Mouse (Mus musculus) kidney, embryonic 15.5 days (tissue): ENCODE results near the gene Ccdc51. TPM values are rescaled to one million over a fixed set of nuclear protein-coding genes. Genes with fewer than 3 reads are reported as not detected.

Experiments
- ATAC-seq: fragments of 200-750 bp; cut with Nextera tagmentation; replicated peaks from 2 replicates; pipeline ENCODE4 v1.8.0; 2017; ENCODE audit warnings: moderate TSS enrichment; ENCODE audit not compliant: low FRiP score
- H3K27ac ChIP-seq: fragments of 300-500 bp; sonication (generic); 2 replicates; pipeline ENCODE4 v1.5.1; 2015; ENCODE audit warnings: mild to moderate bottlenecking, inconsistent platforms
- H3K27me3 ChIP-seq: fragments of 300-500 bp; sonication (generic); 2 replicates; pipeline ENCODE4 v1.6.1; 2015; ENCODE audit warnings: inconsistent platforms
- H3K36me3 ChIP-seq: fragments of 300-500 bp; sonication (generic); 2 replicates; pipeline ENCODE4 v1.6.1; 2015; ENCODE audit warnings: inconsistent platforms
- H3K4me1 ChIP-seq: fragments of 300-500 bp; sonication (generic); 2 replicates; pipeline ENCODE4 v1.6.1; 2015; ENCODE audit warnings: inconsistent platforms
- H3K4me2 ChIP-seq: fragments of 300-500 bp; sonication (generic); 2 replicates; pipeline ENCODE4 v1.6.1; 2015; ENCODE audit warnings: moderate library complexity, mild to moderate bottlenecking, inconsistent platforms
- H3K4me3 ChIP-seq: fragments of 300-500 bp; sonication (generic); replicated peaks from 2 replicates; pipeline ENCODE4 v1.5.1; 2015; ENCODE audit warnings: mild to moderate bottlenecking, inconsistent platforms
- H3K9ac ChIP-seq: fragments of 300-500 bp; sonication (generic); 2 replicates; pipeline ENCODE4 v1.6.1; 2015; ENCODE audit warnings: mild to moderate bottlenecking, inconsistent platforms
- H3K9me3 ChIP-seq: fragments of 300-500 bp; sonication (generic); replicated peaks from 2 replicates; pipeline ENCODE4 v1.6.1; 2016; ENCODE audit warnings: inconsistent platforms
- WGBS: fragments of 180-500 bp; shearing (Covaris S2); methylation state at CpG from one replicate; pipeline ENCODE4 v1.1.7; 2015; ENCODE audit warnings: mixed read lengths; 5-methylcytosine and 5-hydroxymethylcytosine counted together
- polyA plus RNA-seq: library from polyadenylated mRNA; unstranded; fragments of >200 nt; fragmentation: Nextera tagmentation; extraction: Ambion mirVana; gene quantifications from 2 replicates; pipeline ENCODE4 v1.2.1, GENCODE M21; 2015

Ccdc51 gene
- polyA plus RNA-seq, 1 experiment from 2014 or later: 12.9 TPM

- Histone ChIP-seq H3K9ac (no peak overlapping the region), H3K27ac (peak overlapping the region; percentile 68), H3K9me3 (no peaks in the 10 kb centered on the region), H3K4me3 (no peak overlapping the region), H3K4me2 (no peak overlapping the region), H3K36me3 (peaks cover 17% of the 10 kb centered on the region), H3K27me3 (no peaks in the 10 kb centered on the region), H3K4me1 (peaks cover 54% of the 10 kb centered on the region)
- no peak for ATAC-seq
- WGBS: 50% methylated on average over 15 of the region's 15 CpGs
These were observed 8.2 kb downstream of the Ccdc51 start for GRCm38 (mm10) chr9:109090446-109090845.

GRCm38 (mm10) chr9:109091802-109092201, 9.5 kb downstream of the Ccdc51 start:
- no peak overlapping the region for H3K27ac ChIP-seq
- WGBS: 89% methylated on average over 8 of the region's 8 CpGs

GRCm38 (mm10) chr9:109092799-109093198, 10.5 kb downstream of the Ccdc51 start:
- Histone ChIP-seq H3K27me3 (no peaks in the 10 kb centered on the region), H3K4me3 (no peak overlapping the region), H3K4me2 (no peak overlapping the region), H3K4me1 (peaks cover 67% of the 10 kb centered on the region), H3K9me3 (no peaks in the 10 kb centered on the region), H3K36me3 (peaks cover 17% of the 10 kb centered on the region), H3K9ac (no peak overlapping the region), H3K27ac (peak overlapping the region; percentile 62; the same call in 1 of the 2 replicates)
- ATAC-seq: no peak
- 52% methylated on average over 6 of the region's 6 CpGs for WGBS

More at GRCm38 (mm10) chr9:109091802-109092201, 9.5 kb downstream of the Ccdc51 start:
- Histone ChIP-seq H3K9me3 (no peaks in the 10 kb centered on the region), H3K4me2 (no peak overlapping the region), H3K4me1 (peaks cover 63% of the 10 kb centered on the region), H3K36me3 (peaks cover 17% of the 10 kb centered on the region), H3K27me3 (no peaks in the 10 kb centered on the region), H3K9ac (no peak overlapping the region), H3K4me3 (no peak overlapping the region)
- no peak for ATAC-seq

GRCm38 (mm10) chr9:109093786-109094552, 11.7 kb downstream of the Ccdc51 start:
- WGBS: 9% methylated on average over 11 of the region's 11 CpGs
- peak overlapping the region; percentile 84; the same call in 1 of the 2 replicates for H3K9ac ChIP-seq
- peaks cover 17% of the 10 kb centered on the region for H3K36me3 ChIP-seq
- H3K27me3 ChIP-seq: no peaks in the 10 kb centered on the region
- peak overlapping the region; percentile 86 for H3K4me2 ChIP-seq
- peak overlapping the region; percentile 67 for H3K4me3 ChIP-seq
- no peaks in the 10 kb centered on the region for H3K9me3 ChIP-seq
- peak overlapping the region; percentile 98 for H3K27ac ChIP-seq
- ATAC-seq: 0 out of 2 replicates have a peak, but pooled peaks have one; percentile 0
- peaks cover 72% of the 10 kb centered on the region for H3K4me1 ChIP-seq

- Histone ChIP-seq H3K36me3 (peaks cover 15% of the 10 kb centered on the region), H3K4me3 (peak overlapping the region; percentile 67), H3K9me3 (no peaks in the 10 kb centered on the region), H3K27me3 (no peaks in the 10 kb centered on the region), H3K4me2 (peak overlapping the region; percentile 86), H3K4me1 (peaks cover 79% of the 10 kb centered on the region), H3K9ac (peak overlapping the region; percentile 84), H3K27ac (peak overlapping the region; percentile 98)
- peak; percentile 20 for ATAC-seq
- under 1% methylated on average over 21 of the region's 21 CpGs for WGBS
These were observed 12.4 kb downstream of the Ccdc51 start for GRCm38 (mm10) chr9:109094553-109095136.

- H3K4me1 ChIP-seq: peaks cover 80% of the 10 kb centered on the region
- H3K4me2 ChIP-seq: peak within 1 kb of the TSS; percentile 86
- ATAC-seq: peak; percentile 59
- peak within 1 kb of the TSS; percentile 67 for H3K4me3 ChIP-seq
- no peaks in the 10 kb centered on the region for H3K27me3 ChIP-seq
- H3K27ac ChIP-seq: peak within 1 kb of the TSS; percentile 98
- no peaks in the 10 kb centered on the region for H3K9me3 ChIP-seq
- WGBS: under 1% methylated on average over 89 of the region's 102 CpGs
- peaks cover 14% of the 10 kb centered on the region for H3K36me3 ChIP-seq
- H3K9ac ChIP-seq: peak within 1 kb of the TSS; percentile 84
These were observed 13.1 kb downstream of the Ccdc51 start, which contains the start of gene Plxnb1 for GRCm38 (mm10) chr9:109095137-109095982. TSS of gene Plxnb1 (plus strand) at chr9:109095389.

- Histone ChIP-seq H3K36me3 (peaks cover 21% of the 10 kb centered on the region), H3K4me2 (peak overlapping the region; percentile 86), H3K9ac (peak overlapping the region; percentile 84), H3K27ac (peak overlapping the region; percentile 98), H3K9me3 (no peaks in the 10 kb centered on the region), H3K27me3 (no peaks in the 10 kb centered on the region), H3K4me3 (peak overlapping the region; percentile 67), H3K4me1 (peaks cover 75% of the 10 kb centered on the region)
- no peak for ATAC-seq
- 20% methylated on average over 9 of the region's 9 CpGs for WGBS
These were observed 14.0 kb downstream of the Ccdc51 start for GRCm38 (mm10) chr9:109096251-109096661.

GRCm38 (mm10) chr9:109096856-109097255, 14.6 kb downstream of the Ccdc51 start:
- Histone ChIP-seq H3K4me1 (peaks cover 78% of the 10 kb centered on the region), H3K9me3 (no peaks in the 10 kb centered on the region), H3K9ac (peak overlapping the region; percentile 84), H3K4me3 (peak overlapping the region; percentile 67), H3K27me3 (no peaks in the 10 kb centered on the region), H3K4me2 (peak overlapping the region; percentile 86), H3K27ac (peak overlapping the region; percentile 98), H3K36me3 (peaks cover 20% of the 10 kb centered on the region)
- ATAC-seq: peak; percentile 9; the same call in 1 of the 2 replicates
- 18% methylated on average over 6 of the region's 6 CpGs for WGBS

GRCm38 (mm10) chr9:109097291-109097690, 15.0 kb downstream of the Ccdc51 start:
- no peaks in the 10 kb centered on the region for H3K9me3 ChIP-seq
- no peaks in the 10 kb centered on the region for H3K27me3 ChIP-seq
- H3K4me3 ChIP-seq: peak overlapping the region; percentile 67
- peak overlapping the region; percentile 86 for H3K4me2 ChIP-seq
- peaks cover 79% of the 10 kb centered on the region for H3K4me1 ChIP-seq
- ATAC-seq: no peak
- H3K36me3 ChIP-seq: peaks cover 21% of the 10 kb centered on the region
- 20% methylated on average over 6 of the region's 6 CpGs for WGBS
- peak overlapping the region; percentile 84; the same call in 1 of the 2 replicates for H3K9ac ChIP-seq
- H3K27ac ChIP-seq: peak overlapping the region; percentile 98

- WGBS: 51% methylated on average over 5 of the region's 5 CpGs
- H3K27me3 ChIP-seq: no peaks in the 10 kb centered on the region
- no peaks in the 10 kb centered on the region for H3K9me3 ChIP-seq
- peak overlapping the region; percentile 98 for H3K27ac ChIP-seq
- H3K4me2 ChIP-seq: peak overlapping the region; percentile 86
- peaks cover 26% of the 10 kb centered on the region for H3K36me3 ChIP-seq
- ATAC-seq: no peak
- H3K9ac ChIP-seq: no peak overlapping the region
- H3K4me1 ChIP-seq: peaks cover 74% of the 10 kb centered on the region
- peak overlapping the region; percentile 67 for H3K4me3 ChIP-seq
These were observed 15.5 kb downstream of the Ccdc51 start for GRCm38 (mm10) chr9:109097831-109098230.

GRCm38 (mm10) chr9:109098366-109098765, 16.1 kb downstream of the Ccdc51 start:
- Histone ChIP-seq H3K9ac (0 out of 2 replicates have a peak overlapping the region, but pooled peaks have one; percentile 0), H3K9me3 (no peaks in the 10 kb centered on the region), H3K4me1 (peaks cover 72% of the 10 kb centered on the region), H3K4me3 (no peak overlapping the region), H3K27me3 (no peaks in the 10 kb centered on the region), H3K27ac (peak overlapping the region; percentile 98), H3K36me3 (peaks cover 31% of the 10 kb centered on the region), H3K4me2 (peak overlapping the region; percentile 86)
- ATAC-seq: no peak
- WGBS: 82% methylated on average over 8 of the region's 8 CpGs
